Mouse (Mus musculus) heart, postnatal 14 days (tissue): Measurements from ENCODE around the gene Amotl1. TPM values are rescaled to one million over a fixed set of nuclear protein-coding genes. Genes with fewer than 3 reads are reported as not detected.

Experiments used
- DNase-seq, 2 experiments: peaks; one replicate each; pipeline ENCODE4 v3.0.0; 2021 to 2022
- intact Hi-C: fragments of 180-260 bp; cut with DNase I; formaldehyde crosslinking; loops from one replicate; pipeline ENCODE4 v1.15.1; 2025
- total RNA-seq, 2 experiments: library from RNA; stranded (reverse); gene quantifications; 2 replicates each; pipeline ENCODE4 v1.2.3; 2021

The Amotl1 gene
- total RNA-seq, 2 experiments from 2014 or later, result 54.1 to 55.8 TPM

- intact Hi-C loops, result no loop called here
- no peak for DNase-seq
Observed at GRCm38 (mm10) chr9:14560545-14560944, 84.3 kb downstream of the Amotl1 start.

GRCm38 (mm10) chr9:14559996-14560395, 84.9 kb downstream of the Amotl1 start:
- DNase-seq, result no peak
- intact Hi-C loops, result no loop called here

GRCm38 (mm10) chr9:14559430-14559829, 85.4 kb downstream of the Amotl1 start:
- no peak for DNase-seq
- intact Hi-C loops, result no loop called here

- intact Hi-C loops, result no loop called here
Observed at GRCm38 (mm10) chr9:14558332-14558731, 86.5 kb downstream of the Amotl1 start.

GRCm38 (mm10) chr9:14548366-14548761, 96.5 kb downstream of the Amotl1 start:
- DNase-seq, result no peak

More at GRCm38 (mm10) chr9:14558332-14558731, 86.5 kb downstream of the Amotl1 start:
- DNase-seq, result no peak

GRCm38 (mm10) chr9:14547584-14548365, 97.1 kb downstream of the Amotl1 start:
- peak; percentile 36 to 39 for DNase-seq
- intact Hi-C loops, result no loop called here

More at GRCm38 (mm10) chr9:14548366-14548761, 96.5 kb downstream of the Amotl1 start:
- intact Hi-C loops, result no loop called here

GRCm38 (mm10) chr9:14544034-14544757, 100.7 kb downstream of the Amotl1 start:
- no peak for DNase-seq
- intact Hi-C loops, result no loop called here

- DNase-seq, result no peak
Observed at GRCm38 (mm10) chr9:14534833-14535456, 109.9 kb downstream of the Amotl1 start.

GRCm38 (mm10) chr9:14533659-14534058, 111.2 kb downstream of the Amotl1 start:
- no peak for DNase-seq
- intact Hi-C loops, result no loop called here

More at GRCm38 (mm10) chr9:14534833-14535456, 109.9 kb downstream of the Amotl1 start:
- intact Hi-C loops, result no loop called here

GRCm38 (mm10) chr9:14532283-14532682, 112.6 kb downstream of the Amotl1 start:
- no peak for DNase-seq
- intact Hi-C loops, result no loop called here

- intact Hi-C loops, result no loop called here
- no peak for DNase-seq
Observed at GRCm38 (mm10) chr9:14530004-14530403, 114.9 kb downstream of the Amotl1 start.

GRCm38 (mm10) chr9:14523408-14524043, 121.3 kb downstream of the Amotl1 start:
- intact Hi-C loops, result loop anchor here (1.0 to 5.0 kb wide), 2 partner anchors 176 to 239 kb away; no protein-coding TSS in a partner anchor
- peak; percentile 81 to 88 for DNase-seq

- intact Hi-C loops, result loop anchor here (5.0 kb wide), 1 partner anchor 241 kb away; no protein-coding TSS in a partner anchor
- DNase-seq, result no peak
Observed at GRCm38 (mm10) chr9:14521695-14522094, 123.2 kb downstream of the Amotl1 start.

GRCm38 (mm10) chr9:14520971-14521670, 123.7 kb downstream of the Amotl1 start:
- intact Hi-C loops, result loop anchor here (5.0 kb wide), 1 partner anchor 241 kb away; no protein-coding TSS in a partner anchor
- DNase-seq, result no peak

GRCm38 (mm10) chr9:14518105-14518504, 126.8 kb downstream of the Amotl1 start:
- intact Hi-C loops, result no loop called here

GRCm38 (mm10) chr9:14517296-14517695, 127.6 kb downstream of the Amotl1 start:
- intact Hi-C loops, result no loop called here
- no peak for DNase-seq

More at GRCm38 (mm10) chr9:14518105-14518504, 126.8 kb downstream of the Amotl1 start:
- DNase-seq, result no peak

- DNase-seq, result peak; percentile 38 to 49
- intact Hi-C loops, result no loop called here
Observed at GRCm38 (mm10) chr9:14512633-14513445, 132.0 kb downstream of the Amotl1 start.

- DNase-seq, result no peak
- intact Hi-C loops, result no loop called here
Observed at GRCm38 (mm10) chr9:14500916-14501424, 143.9 kb downstream of the Amotl1 start.
